Mouse (Mus musculus) left cerebral cortex, postnatal 36 days (tissue): ENCODE measurements at regions not wholly inside any gene's neighbourhood (a gene's known extent, or its start where the extent isn't known, plus 50 kb on each side); places are given as distances from the start of the nearest gene placed in this dataset.
"Not testable (repeated sequence)": the region's sequence is repeated elsewhere in the genome, so short reads cannot be mapped to it uniquely, and the experiment has no call there.

ENCODE experiments used
- DNase-seq, 2 experiments: peaks; one replicate each; pipeline ENCODE4 v3.0.0; 2021 to 2022; ENCODE audit warnings: low spot score in 2 of 2, mixed read lengths in 1 of 2
- intact Hi-C: fragments of 180-260 bp; cut with DNase I; formaldehyde crosslinking; loops from one replicate; pipeline ENCODE4 v1.15.1; 2025

DNA sequence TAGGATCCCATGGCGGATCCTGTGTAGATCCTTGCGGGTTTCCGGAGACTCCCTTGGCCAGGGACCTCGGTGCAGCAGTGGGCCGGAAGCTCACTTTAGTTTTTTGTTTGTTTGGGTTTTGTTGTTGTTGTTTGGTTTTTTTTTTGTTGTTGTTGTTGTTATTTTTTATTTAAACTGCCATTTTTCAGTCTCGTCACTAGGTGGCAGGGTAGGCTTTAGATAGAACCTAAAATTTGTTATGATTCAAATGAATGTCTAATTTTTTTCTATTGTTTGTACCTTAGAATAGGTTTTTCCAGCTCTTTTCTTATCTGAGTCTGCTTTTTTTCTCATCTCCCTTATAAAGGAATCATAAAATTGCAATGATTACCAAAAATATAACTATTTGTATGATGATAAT, 834.4 kb upstream of the Tacstd2 start:
- intact Hi-C loops = no loop called here

DNA sequence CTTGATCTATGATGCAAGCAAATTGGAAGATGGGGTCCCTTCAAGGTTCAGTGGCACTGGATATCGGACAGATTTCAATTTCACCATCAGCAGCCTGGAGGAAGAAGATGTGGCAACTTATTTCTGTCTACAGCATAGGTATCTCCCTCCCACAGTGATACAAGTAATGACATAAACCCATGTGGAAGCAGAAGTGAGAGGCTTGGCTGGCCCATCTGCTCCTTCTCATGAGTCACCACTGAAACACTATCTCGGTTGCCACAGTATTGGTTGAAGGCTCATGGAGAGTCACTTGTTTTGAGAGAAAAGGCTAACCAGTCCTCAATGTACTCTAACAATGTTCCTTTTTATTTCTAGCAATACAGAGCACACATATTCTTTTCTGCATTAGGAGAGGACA, 804.2 kb upstream of the Tacstd2 start:
- intact Hi-C loops = no loop called here
- peak; percentile 3 to 8 for DNase-seq

More for the DNA sequence above, 834.4 kb upstream of the Tacstd2 start:
- no peak for DNase-seq

DNA sequence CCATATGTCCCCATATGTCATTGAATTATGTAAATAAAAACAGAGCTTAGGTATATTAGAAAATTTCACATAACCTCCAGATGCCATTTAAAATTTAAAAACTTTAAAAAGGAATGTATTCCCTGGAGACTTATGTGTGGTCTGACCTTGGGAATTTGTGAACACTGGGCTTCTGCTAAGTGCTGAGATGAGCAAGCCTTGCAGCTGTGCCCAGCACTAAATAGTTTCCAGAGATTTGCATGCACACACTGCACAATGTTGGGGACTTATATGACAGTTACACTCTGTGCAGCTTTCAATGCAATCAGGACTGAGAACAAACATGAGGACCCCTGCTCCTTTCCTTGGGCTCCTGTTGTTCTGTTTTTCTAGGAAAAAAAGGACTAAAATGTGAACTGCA, 803.6 kb upstream of the Tacstd2 start:
- DNase-seq, intact Hi-C loops: not testable (repeated sequence)

DNA sequence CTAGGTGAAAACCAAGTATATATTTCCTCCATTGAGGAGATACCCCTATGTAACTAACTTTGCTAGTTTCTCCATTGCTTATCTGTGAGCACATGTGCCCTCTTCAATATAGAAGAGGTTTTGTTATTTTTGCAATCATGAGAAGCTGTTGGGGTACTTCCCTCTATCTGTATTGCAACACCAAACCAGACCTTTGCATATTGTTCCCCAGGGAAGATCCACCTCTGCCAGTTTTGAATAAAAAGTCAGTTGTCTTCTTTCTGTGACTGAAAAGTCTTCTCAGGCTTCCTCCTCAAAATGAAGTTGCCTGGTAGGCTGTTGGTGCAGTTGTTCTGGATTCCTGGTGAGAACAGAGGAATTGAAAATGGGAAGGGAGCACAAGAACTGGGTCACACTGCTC, 775.8 kb upstream of the Tacstd2 start:
- intact Hi-C loops = loop anchor here (2.0 kb wide), 1 partner anchor 151 kb away; no protein-coding TSS in a partner anchor
- DNase-seq = no peak

DNA sequence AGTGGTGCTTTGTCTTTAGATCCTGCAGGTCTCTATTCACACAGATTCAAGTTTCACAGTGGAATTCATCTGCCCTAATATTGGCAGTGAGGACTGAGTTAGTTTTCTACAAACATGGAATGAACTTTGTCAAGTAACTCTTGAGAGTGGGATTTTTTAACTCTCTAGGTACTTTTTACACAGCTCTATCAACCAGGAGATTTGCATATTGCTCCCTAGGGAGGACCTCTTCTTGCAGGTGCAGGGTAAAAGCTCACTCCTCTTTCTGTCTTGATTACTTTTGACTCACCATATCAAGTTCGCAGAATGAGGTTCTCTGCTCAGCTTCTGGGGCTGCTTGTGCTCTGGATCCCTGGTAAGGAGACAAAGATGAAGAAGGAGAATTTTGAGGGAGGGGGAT, 766.5 kb upstream of the Tacstd2 start:
- DNase-seq = no peak
- intact Hi-C loops = loop anchor here (5.0 kb wide), 1 partner anchor 150 kb away; no protein-coding TSS in a partner anchor

DNA sequence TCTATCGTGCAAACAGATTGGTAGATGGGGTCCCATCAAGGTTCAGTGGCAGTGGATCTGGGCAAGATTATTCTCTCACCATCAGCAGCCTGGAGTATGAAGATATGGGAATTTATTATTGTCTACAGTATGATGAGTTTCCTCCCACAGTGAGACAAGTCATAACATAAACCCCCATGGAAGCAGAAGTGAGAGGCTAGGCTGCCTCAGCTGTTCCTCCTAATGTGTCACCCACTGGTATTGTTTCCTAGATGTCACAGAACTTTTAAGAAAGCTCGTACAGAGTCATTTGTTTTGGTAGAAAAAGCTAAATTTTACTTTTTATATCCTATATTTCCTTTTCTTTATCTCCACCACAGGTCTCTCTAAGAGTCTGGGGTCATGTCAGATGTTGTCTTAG, 721.1 kb upstream of the Tacstd2 start:
- intact Hi-C loops = no loop called here
- no peak for DNase-seq

DNA sequence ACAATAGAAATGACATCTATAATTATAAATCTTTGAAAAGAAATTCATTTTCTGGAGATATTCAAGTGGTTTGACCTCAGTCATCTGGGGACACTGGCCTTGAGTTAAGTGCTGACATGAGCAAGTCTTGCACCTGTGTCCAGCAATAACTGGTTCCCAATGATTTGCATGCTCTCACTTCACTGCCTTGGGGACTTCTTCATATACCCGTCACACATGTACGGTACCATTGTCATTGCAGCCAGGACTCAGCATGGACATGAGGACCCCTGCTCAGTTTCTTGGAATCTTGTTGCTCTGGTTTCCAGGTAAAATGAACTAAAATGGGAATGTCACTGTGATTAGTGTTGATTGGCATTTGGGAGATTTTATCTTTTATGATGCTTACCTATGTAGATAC, 720.6 kb upstream of the Tacstd2 start:
- intact Hi-C loops = no loop called here
- DNase-seq = no peak

DNA sequence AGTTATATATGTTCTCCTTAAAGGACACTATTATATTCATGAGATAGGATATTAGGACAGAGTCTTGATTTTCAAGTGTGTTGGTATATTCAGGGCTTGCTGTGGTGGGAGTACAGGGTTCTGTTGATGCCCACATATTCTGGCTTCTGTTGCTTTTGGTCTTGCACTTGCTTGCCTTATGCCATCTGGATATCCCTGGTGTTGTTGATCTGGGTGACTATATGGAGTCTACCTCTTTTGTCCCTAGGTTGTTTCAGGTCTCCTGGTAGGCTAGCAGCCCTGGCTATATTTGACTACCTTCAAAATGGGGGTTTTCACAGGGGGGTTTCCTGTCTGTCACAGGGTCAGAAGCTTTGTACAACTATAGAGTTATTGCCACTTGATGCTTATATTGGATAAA, 717.1 kb upstream of the Tacstd2 start:
- no peak for DNase-seq
- intact Hi-C loops = no loop called here

DNA sequence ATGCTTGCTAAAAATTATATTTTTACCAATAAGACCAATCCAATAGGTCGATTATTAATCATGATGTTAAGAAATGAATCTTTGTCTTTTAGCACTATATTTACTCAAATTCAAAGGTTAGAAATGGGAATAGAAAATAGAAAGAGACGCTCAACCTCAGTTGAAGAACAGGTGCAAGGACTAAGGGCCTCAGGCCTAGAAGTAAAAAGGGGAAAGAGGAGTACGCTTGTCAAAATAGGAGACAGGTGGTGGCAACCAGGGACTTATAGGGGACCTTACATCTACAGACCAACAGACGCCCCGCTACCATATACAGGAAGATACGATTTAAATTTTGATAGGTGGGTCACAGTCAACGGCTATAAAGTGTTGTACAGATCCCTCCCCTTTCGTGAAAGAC, 715.7 kb upstream of the Tacstd2 start:
- intact Hi-C loops, DNase-seq: not testable (repeated sequence)

DNA sequence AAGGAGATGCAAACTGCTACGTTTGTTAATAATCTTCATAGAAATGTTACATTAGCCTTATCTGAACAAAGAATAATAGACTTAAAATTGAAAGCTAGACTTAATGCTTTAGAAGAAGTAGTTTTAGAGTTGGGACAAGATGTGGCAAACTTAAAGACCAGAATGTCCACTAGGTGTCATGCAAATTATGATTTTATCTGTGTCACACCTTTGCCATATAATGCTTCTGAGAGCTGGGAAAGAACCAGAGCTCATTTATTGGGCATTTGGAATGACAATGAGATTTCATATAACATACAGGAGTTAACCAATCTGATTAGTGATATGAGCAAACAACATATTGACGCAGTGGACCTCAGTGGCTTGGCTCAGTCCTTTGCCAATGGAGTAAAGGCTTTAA, 714.8 kb upstream of the Tacstd2 start:
- not testable (repeated sequence) for DNase-seq

DNA sequence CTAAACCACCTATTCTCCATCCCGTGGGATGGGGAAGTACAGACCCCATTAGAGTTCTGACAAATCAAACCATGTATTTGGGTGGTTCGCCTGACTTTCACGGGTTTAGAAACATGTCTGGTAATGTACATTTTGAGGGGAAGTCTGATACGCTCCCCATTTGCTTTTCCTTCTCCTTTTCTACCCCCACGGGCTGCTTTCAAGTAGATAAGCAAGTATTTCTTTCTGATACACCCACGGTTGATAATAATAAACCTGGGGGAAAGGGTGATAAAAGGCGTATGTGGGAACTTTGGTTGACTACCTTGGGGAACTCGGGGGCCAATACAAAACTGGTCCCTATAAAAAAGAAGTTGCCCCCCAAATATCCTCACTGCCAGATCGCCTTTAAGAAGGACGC, 713.7 kb upstream of the Tacstd2 start:
- intact Hi-C loops = not testable (repeated sequence)

More for the DNA sequence above, 714.8 kb upstream of the Tacstd2 start:
- intact Hi-C loops = not testable (repeated sequence)

DNA sequence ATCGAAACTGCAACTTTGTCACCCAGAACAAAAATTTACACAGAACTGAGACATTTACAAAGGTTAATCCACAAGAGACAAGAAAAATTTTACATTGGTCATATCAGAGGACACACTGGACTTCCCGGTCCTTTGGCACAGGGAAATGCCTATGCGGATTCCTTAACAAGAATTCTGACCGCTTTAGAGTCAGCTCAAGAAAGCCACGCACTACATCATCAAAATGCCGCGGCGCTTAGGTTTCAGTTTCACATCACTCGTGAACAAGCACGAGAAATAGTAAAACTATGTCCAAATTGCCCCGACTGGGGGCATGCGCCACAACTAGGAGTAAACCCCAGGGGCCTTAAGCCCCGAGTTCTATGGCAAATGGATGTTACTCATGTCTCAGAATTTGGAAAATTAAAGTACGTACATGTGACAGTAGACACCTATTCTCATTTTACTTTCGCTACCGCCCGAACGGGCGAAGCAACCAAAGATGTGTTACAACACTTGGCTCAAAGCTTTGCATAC, 712.5 kb upstream of the Tacstd2 start:
- DNase-seq, intact Hi-C loops: not testable (repeated sequence)

More for the DNA sequence above, 713.7 kb upstream of the Tacstd2 start:
- DNase-seq = not testable (repeated sequence)

DNA sequence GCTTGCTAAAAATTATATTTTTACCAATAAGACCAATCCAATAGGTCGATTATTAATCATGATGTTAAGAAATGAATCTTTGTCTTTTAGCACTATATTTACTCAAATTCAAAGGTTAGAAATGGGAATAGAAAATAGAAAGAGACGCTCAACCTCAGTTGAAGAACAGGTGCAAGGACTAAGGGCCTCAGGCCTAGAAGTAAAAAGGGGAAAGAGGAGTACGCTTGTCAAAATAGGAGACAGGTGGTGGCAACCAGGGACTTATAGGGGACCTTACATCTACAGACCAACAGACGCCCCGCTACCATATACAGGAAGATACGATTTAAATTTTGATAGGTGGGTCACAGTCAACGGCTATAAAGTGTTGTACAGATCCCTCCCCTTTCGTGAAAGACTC, 707.2 kb upstream of the Tacstd2 start:
- DNase-seq, intact Hi-C loops: not testable (repeated sequence)

DNA sequence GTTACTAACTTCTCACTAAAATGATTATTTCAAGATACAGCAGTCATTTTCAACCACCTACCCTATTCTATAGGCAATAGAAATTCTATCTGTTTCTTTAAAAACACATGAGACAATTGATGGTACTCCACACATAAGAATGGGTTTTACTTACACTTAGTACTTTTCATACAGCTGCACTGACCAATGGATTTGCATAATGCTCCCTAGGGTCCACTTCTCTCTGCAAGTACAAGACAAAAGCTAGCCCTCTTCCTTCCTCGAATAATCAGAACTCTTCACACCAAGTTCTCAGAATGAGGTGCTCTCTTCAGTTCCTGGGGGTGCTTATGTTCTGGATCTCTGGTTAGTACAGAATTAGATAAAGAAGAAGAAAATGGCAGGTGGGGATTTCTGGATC, 684.1 kb upstream of the Tacstd2 start:
- intact Hi-C loops = no loop called here
- DNase-seq = no peak

DNA sequence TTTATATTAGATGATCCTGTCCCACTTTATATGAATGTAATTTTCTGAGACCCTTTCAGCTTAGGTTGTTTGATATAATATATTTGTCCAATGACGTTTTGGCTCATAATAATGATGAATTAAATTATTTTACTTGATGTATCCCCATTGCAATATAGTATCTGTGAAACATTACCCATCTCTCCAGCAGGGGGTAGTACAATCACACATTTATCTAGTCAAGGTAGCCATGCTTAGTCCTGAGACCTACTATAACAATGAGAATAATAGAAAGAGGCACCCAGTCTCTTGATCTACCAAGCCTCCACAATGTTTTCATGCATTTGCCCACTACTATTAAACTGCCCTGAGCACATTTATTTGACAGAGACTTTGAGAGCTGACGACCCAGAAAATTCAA, 665.9 kb upstream of the Tacstd2 start:
- intact Hi-C loops = no loop called here
- DNase-seq = no peak

DNA sequence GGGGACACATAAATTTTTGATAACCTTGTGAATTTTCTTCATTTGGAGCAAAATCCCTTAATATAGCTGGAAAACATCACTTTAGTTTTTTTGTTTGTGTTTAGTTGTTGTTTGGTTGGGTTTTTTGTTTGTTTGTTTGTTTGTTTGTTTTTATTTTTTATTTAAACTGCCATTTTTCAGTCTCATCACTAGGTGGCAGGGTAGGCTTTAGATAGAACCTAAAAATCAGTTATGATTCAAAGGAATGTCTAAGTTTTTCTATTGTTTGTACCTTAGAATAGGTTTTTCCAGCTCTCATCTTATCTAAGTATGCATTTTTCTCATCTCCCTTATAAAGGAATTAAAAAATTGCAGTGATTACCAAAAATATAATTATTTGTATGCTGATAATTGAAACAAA, 662.4 kb upstream of the Tacstd2 start:
- no peak for DNase-seq
- intact Hi-C loops = no loop called here

DNA sequence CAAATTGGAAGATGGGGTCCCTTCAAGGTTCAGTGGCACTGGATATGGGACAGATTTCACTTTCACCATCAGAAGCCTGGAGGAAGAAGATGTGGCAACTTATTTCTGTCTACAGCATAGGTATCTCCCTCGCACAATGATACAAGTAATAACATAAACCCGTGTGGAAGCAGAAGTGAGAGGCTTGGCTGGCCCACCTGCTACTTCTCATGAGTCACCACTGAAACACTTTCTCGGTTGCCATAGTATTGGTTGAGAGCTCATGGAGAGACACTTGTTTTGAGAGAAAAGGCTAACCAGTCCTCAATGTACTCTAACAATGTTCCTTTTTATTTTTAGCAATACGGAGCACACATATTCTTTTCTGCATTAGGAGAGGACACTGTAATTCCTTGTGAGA, 629.2 kb upstream of the Tacstd2 start:
- intact Hi-C loops = no loop called here
- DNase-seq = peak in 1 of 2 experiments; percentile 4

DNA sequence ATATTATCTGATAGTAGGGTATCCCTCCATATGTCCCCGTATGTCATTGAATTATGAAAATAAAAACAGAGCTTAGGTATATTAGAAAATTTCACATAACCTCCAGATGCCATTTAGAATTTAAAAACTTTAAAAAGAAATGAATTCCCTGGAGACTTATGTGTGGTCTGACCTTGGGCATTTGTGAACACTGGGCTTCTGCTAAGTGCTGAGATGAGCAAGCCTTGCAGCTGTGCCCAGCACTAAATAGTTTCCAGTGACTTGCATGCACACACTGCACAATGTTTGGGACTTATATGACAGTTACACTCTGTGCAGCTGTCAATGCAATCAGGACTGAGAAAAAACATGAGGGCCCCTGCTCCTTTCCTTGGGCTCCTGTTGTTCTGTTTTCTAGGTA, 628.5 kb upstream of the Tacstd2 start:
- DNase-seq, intact Hi-C loops: not testable (repeated sequence)

DNA sequence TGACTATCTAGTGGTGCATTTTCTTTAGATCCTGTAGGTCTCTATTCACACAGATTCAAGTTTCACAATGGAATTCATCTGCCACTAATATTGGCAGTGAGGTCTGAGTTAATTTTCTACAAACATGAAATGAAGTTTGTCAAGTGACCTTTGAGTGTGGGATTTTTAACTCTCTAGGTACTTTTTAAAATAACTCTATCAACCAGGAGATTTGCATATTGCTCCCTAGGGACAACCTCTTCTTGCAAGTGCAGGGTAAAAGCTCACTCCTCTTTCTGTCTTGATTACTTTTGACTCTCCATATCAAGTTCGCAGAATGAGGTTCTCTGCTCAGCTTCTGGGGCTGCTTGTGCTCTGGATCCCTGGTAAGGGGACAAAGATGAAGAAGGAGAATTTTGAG, 616.0 kb upstream of the Tacstd2 start:
- no peak for DNase-seq
- intact Hi-C loops = loop anchor here (5.0 kb wide), 1 partner anchor 151 kb away; no protein-coding TSS in a partner anchor

DNA sequence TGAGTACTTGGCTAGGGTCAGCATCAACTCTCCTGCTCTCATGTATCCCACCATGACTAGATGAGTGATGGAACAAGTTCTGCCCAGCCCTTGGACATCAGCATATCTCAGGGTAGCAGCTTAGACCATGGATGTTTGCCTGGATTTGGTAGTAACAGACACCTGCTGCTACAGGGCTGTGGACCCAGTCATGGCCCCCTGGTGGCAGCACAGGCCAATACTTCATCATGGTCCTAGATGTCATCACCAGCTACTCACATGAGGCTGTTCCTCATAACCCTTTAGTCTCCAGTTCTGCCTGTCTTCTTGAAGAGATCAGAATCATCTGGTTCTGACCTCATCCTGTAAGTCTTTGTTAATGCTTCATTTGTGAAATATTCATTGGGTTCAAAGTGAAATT, 566.9 kb upstream of the Tacstd2 start:
- DNase-seq = no peak
- intact Hi-C loops = no loop called here
